Mouse (Mus musculus) adrenal gland, postnatal 0 days (tissue): ENCODE data around the gene 1700028K03Rik. TPM values are rescaled to one million over a fixed set of nuclear protein-coding genes. Genes with fewer than 3 reads are reported as not detected.

Experiments used
- polyA plus RNA-seq: library from polyadenylated mRNA; unstranded; fragments of >200 nt; fragmentation: Nextera tagmentation; extraction: Ambion mirVana; gene quantifications from 2 replicates; pipeline ENCODE4 v1.2.1, GENCODE M21; 2015

Gene 1700028K03Rik
- polyA plus RNA-seq: 0.04 and 0.13 TPM in 2 replicates

GRCm38 (mm10) chr5:107534581-107534980 is at the start of gene 1700028K03Rik:
Gene 1700028K03Rik (plus strand): TSS chr5:107534709.

GRCm38 (mm10) chr5:107507321-107507720 is 27.2 kb upstream of the 1700028K03Rik start, which contains the start of gene Gm42669:
Gene Gm42669 (plus strand): TSS chr5:107507621.

GRCm38 (mm10) chr5:107597301-107598077 is 63.0 kb downstream of the 1700028K03Rik start, which contains the start of the genes Rpap2 and Glmn:
Gene Rpap2 (plus strand): TSS chr5:107597373.
Gene Glmn (minus strand): TSS chr5:107597888.

Other genes with a start within 250 kb of the 1700028K03Rik start
- 32.3 and 53.4 TPM in 2 replicates for gene Tgfbr3, start 245.1 kb upstream of the 1700028K03Rik start, polyA plus RNA-seq
- gene Brdt, start 203.6 kb upstream of the 1700028K03Rik start, polyA plus RNA-seq: 3.2 and 3.6 TPM in 2 replicates
- gene Ephx4, start 132.0 kb upstream of the 1700028K03Rik start, polyA plus RNA-seq: 2.2 and 3.9 TPM in 2 replicates
- gene Lpcat2b, start 103.2 kb upstream of the 1700028K03Rik start, polyA plus RNA-seq: not detected in 2 replicates
- 5.8 and 6.3 TPM in 2 replicates for gene Btbd8, start 96.7 kb upstream of the 1700028K03Rik start, polyA plus RNA-seq
- 0.24 and 0.37 TPM in 2 replicates for gene Gm42669, start 27.1 kb upstream of the 1700028K03Rik start, polyA plus RNA-seq
- gene Rpap2, start 62.7 kb downstream of the 1700028K03Rik start, polyA plus RNA-seq: 17.2 and 21.3 TPM in 2 replicates
- 28.1 and 28.3 TPM in 2 replicates for gene Glmn, start 63.2 kb downstream of the 1700028K03Rik start, polyA plus RNA-seq
- 0.13 and 0.21 TPM in 2 replicates for gene Gfi1, start 191.3 kb downstream of the 1700028K03Rik start, polyA plus RNA-seq